Mouse (Mus musculus): ENCODE data around the gene Wrap53.

DNA sequence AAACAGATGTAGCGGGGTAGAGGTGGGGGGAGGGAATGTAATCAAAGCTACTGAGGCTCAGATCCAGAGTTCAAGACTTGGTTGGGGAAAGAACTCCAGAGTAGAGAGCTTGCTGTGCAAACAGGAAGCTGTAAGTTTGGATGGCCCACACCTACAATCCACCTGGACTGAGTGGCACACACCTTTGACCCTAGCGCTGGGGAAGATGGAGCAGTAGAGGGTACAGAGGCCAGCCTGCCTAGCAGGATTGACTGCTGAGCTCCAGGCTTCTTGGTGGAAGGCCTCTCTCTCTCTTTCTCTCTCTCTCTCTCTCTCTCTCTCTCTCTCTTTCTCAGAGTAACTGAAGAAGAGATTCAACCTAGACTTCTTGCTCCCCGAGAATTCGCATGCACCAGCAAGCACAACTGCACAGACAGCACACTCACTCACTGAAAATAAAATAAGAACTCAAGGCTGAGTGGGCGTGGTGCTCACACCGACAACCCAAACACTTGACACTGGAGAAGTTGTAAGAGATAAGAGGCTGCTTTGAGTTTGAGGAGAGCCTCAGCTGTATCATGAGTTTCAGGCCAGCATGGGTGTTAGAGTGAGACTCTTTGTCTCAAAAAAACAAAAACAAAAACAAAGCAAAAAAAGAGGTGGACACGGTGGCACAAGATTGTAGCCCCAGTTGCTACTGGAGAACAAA, 40.5 kb upstream of the Wrap53 start:
- no peak for TF ChIP-seq CTCF (IDR thresholded peaks at IDR 0.05; ENCODE audit: insufficient read depth, low read depth, low read length)
- no peak for TF ChIP-seq POLR2A (IDR thresholded peaks at IDR 0.05; ENCODE audit: insufficient read depth, low read depth, low read length)
